Comparison of ENCODE assay signal across 31 mouse cellular contexts in the genomic region with DNA sequence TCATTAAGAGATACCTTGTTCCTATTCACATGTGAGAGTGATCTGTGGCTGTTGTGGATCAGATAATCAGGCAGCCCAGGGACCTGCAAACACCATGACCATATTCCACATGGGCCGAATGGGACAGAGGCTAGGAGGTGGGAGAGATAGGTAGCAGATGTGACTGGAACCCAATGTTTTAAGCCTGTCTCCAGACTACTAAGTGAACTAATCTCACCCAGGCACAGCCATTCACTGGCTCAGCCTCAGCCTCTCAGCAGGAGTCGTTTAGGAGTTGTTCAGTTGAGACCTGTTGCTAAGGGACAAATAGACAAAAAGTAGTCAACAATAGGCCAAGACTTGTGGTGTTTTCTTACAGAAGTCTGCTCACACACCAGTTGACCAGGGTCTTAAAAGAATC. TPM values are rescaled to one million over a fixed set of nuclear protein-coding genes. Genes with fewer than 3 reads are reported as not detected.
DNase-seq lines count a peak whose midpoint lies in the region; ATAC-seq and TF ChIP-seq lines count a peak whose summit lies in the region.
"Had no signal": no experiment of that assay in that cellular context is flagged by ENCODE, and none has a peak within 500 bp of the region (broad histone marks: within the 10 kb centered on the region; RNA-seq: fewer than 3 reads in every experiment).

No protein-coding gene starts in this region.

- H3K4me3 ChIP-seq in embryonic facial prominence, embryonic 14.5 days (ENCODE audit: low read depth, low read length): no peak overlapping the region
- H3K4me3 ChIP-seq in embryonic facial prominence, embryonic 10.5 days: no peak overlapping the region
- H3K4me3 ChIP-seq in limb, embryonic 11.5 days (ENCODE audit: low read depth, low read length): no peak overlapping the region
- no peak overlapping the region for H3K4me3 ChIP-seq in limb, embryonic 10.5 days
- no peak overlapping the region for H3K4me3 ChIP-seq in midbrain, embryonic 13.5 days (replicated peaks)
- H3K4me3 ChIP-seq in midbrain, embryonic 14.5 days (replicated peaks; ENCODE audit: low read depth, low read length): no peak overlapping the region
- no peak overlapping the region for H3K4me3 ChIP-seq in limb, embryonic 14.5 days (replicated peaks; ENCODE audit: low read length)
- H3K4me3 ChIP-seq: embryonic facial prominence, embryonic 12.5 days; embryonic facial prominence, embryonic 15.5 days; erythroblast, embryonic 14.5 days; forebrain, embryonic 10.5 days; forebrain, embryonic 12.5 days had no signal

- H3K27me3 ChIP-seq in embryonic facial prominence, embryonic 14.5 days (replicated peaks; ENCODE audit: control insufficient read depth, insufficient read depth, low read length): no peaks in the 10 kb centered on the region
- no peaks in the 10 kb centered on the region for H3K27me3 ChIP-seq in embryonic facial prominence, embryonic 10.5 days (replicated peaks; ENCODE audit: low read depth, poor library complexity, severe bottlenecking)
- no peaks in the 10 kb centered on the region for H3K27me3 ChIP-seq in limb, embryonic 11.5 days (ENCODE audit: control insufficient read depth, insufficient read depth, low read length)
- H3K27me3 ChIP-seq in limb, embryonic 10.5 days (ENCODE audit: low read depth, poor library complexity, severe bottlenecking): no peaks in the 10 kb centered on the region
- no peaks in the 10 kb centered on the region for H3K27me3 ChIP-seq in midbrain, embryonic 13.5 days
- H3K27me3 ChIP-seq in midbrain, embryonic 14.5 days (ENCODE audit: control insufficient read depth, insufficient read depth, low read length): no peaks in the 10 kb centered on the region
- H3K27me3 ChIP-seq in limb, embryonic 14.5 days (ENCODE audit: control insufficient read depth, insufficient read depth, low read length): no peaks in the 10 kb centered on the region
- H3K27me3 ChIP-seq: CH12.LX; embryonic facial prominence, embryonic 12.5 days; embryonic facial prominence, embryonic 15.5 days; forebrain, embryonic 12.5 days; Patski had no signal

- TF ChIP-seq POLR2A in limb, embryonic 14.5 days (IDR thresholded peaks at IDR 0.05; ENCODE audit: borderline replicate concordance, extremely low read depth, insufficient read depth, insufficient read length): no peak

- peaks cover 19% of the 10 kb centered on the region for H3K4me1 ChIP-seq in embryonic facial prominence, embryonic 14.5 days (ENCODE audit: control insufficient read depth, insufficient read depth, low read length)
- H3K4me1 ChIP-seq in embryonic facial prominence, embryonic 10.5 days: no peaks in the 10 kb centered on the region
- no peaks in the 10 kb centered on the region for H3K4me1 ChIP-seq in limb, embryonic 11.5 days (ENCODE audit: control insufficient read depth, insufficient read depth, low read length)
- 0 out of 2 replicates have a peak, but pooled peaks cover 3% of the 10 kb centered on the region for H3K4me1 ChIP-seq in limb, embryonic 10.5 days
- H3K4me1 ChIP-seq in midbrain, embryonic 13.5 days (replicated peaks): peaks cover 23% of the 10 kb centered on the region
- 0 out of 2 replicates have a peak, but pooled peaks cover 4% of the 10 kb centered on the region for H3K4me1 ChIP-seq in midbrain, embryonic 14.5 days (ENCODE audit: control insufficient read depth, insufficient read depth, low read length)
- peaks cover 13% of the 10 kb centered on the region for H3K4me1 ChIP-seq in limb, embryonic 14.5 days (ENCODE audit: control insufficient read depth, insufficient read depth, low read length)

- no peaks in the 10 kb centered on the region for H3K36me3 ChIP-seq in embryonic facial prominence, embryonic 14.5 days (ENCODE audit: control insufficient read depth, insufficient read depth, low read length)
- no peaks in the 10 kb centered on the region for H3K36me3 ChIP-seq in embryonic facial prominence, embryonic 10.5 days (replicated peaks)
- no peaks in the 10 kb centered on the region for H3K36me3 ChIP-seq in limb, embryonic 11.5 days (ENCODE audit: control insufficient read depth, insufficient read depth, low read length)
- H3K36me3 ChIP-seq in limb, embryonic 10.5 days: no peaks in the 10 kb centered on the region
- no peaks in the 10 kb centered on the region for H3K36me3 ChIP-seq in midbrain, embryonic 13.5 days
- H3K36me3 ChIP-seq in midbrain, embryonic 14.5 days (ENCODE audit: control insufficient read depth, insufficient read depth, low read length): no peaks in the 10 kb centered on the region
- no peaks in the 10 kb centered on the region for H3K36me3 ChIP-seq in limb, embryonic 14.5 days (ENCODE audit: control insufficient read depth, insufficient read depth, low read length)
- H3K36me3 ChIP-seq: embryonic facial prominence, embryonic 12.5 days; embryonic facial prominence, embryonic 15.5 days; forebrain, embryonic 10.5 days; forebrain, embryonic 12.5 days; G1E had no signal

- peak; percentile 38; the same call in 1 of the 2 replicates for ATAC-seq in embryonic facial prominence, embryonic 14.5 days (ENCODE audit: low read depth)
- no peak for ATAC-seq in limb, embryonic 11.5 days (ENCODE audit: insufficient number of reproducible peaks, low FRiP score, low TSS enrichment, low read depth)
- 0 out of 2 replicates have a peak, but pooled peaks have one; percentile 40 for ATAC-seq in midbrain, embryonic 13.5 days
- no peak for ATAC-seq in midbrain, embryonic 14.5 days (ENCODE audit: low FRiP score, low TSS enrichment)
- ATAC-seq in limb, embryonic 14.5 days (ENCODE audit: low FRiP score, low read depth): peak; percentile 67; the same call in 1 of the 2 replicates
- ATAC-seq: CD4-positive, CD25-positive, alpha-beta regulatory T cell, adult 4 months; forebrain, embryonic 14.5 days; forebrain, embryonic 16.5 days; Patski had no signal

- no peak for DNase-seq in embryonic facial prominence, embryonic 14.5 days (ENCODE audit: low spot score)
- no peak for DNase-seq in embryonic facial prominence, embryonic 10.5 days (ENCODE audit: low spot score)
- DNase-seq in limb, embryonic 11.5 days (ENCODE audit: low spot score): no peak
- DNase-seq in limb, embryonic 10.5 days (ENCODE audit: low spot score): no peak
- no peak for DNase-seq in midbrain, embryonic 14.5 days
- DNase-seq in limb, embryonic 14.5 days (ENCODE audit: low spot score): no peak
- no peak for DNase-seq in layer of hippocampus, adult 8-10 months (ENCODE audit: low spot score in 2 of 2)
- DNase-seq: adrenal gland, adult 2 months; adrenal gland, postnatal 10 days; adrenal gland, postnatal 25 days; B cell, adult 2 months; cerebellum, adult 11 months; cerebellum, adult 18-20 months; cerebellum, adult 8-10 months; cerebellum, adult 9-11 months; cerebellum, postnatal 14 days; cerebellum, postnatal 36 days; embryo, embryonic 11 days had no signal

- 51% methylated on average over 2 of the region's 2 CpGs for WGBS in embryonic facial prominence, embryonic 14.5 days
- WGBS in embryonic facial prominence, embryonic 10.5 days: 42% methylated on average over 2 of the region's 2 CpGs
- WGBS in limb, embryonic 11.5 days: 44% methylated on average over 2 of the region's 2 CpGs
- 65% methylated on average over 2 of the region's 2 CpGs for WGBS in limb, embryonic 10.5 days
- 11% methylated on average over 2 of the region's 2 CpGs for WGBS in midbrain, embryonic 13.5 days
- 6% methylated on average over 2 of the region's 2 CpGs for WGBS in midbrain, embryonic 14.5 days
- 31% methylated on average over 2 of the region's 2 CpGs for WGBS in limb, embryonic 14.5 days

- no peaks in the 10 kb centered on the region for H3K9me3 ChIP-seq in embryonic facial prominence, embryonic 14.5 days (ENCODE audit: control insufficient read depth, low read length)
- no peaks in the 10 kb centered on the region for H3K9me3 ChIP-seq in embryonic facial prominence, embryonic 10.5 days
- no peaks in the 10 kb centered on the region for H3K9me3 ChIP-seq in limb, embryonic 11.5 days (ENCODE audit: control insufficient read depth, low read length)
- no peaks in the 10 kb centered on the region for H3K9me3 ChIP-seq in limb, embryonic 10.5 days (replicated peaks)
- no peaks in the 10 kb centered on the region for H3K9me3 ChIP-seq in midbrain, embryonic 13.5 days
- no peaks in the 10 kb centered on the region for H3K9me3 ChIP-seq in midbrain, embryonic 14.5 days (ENCODE audit: control insufficient read depth, low read length)
- H3K9me3 ChIP-seq in limb, embryonic 14.5 days (ENCODE audit: control insufficient read depth, low read length): no peaks in the 10 kb centered on the region
- H3K9me3 ChIP-seq: embryonic facial prominence, embryonic 12.5 days; embryonic facial prominence, embryonic 15.5 days; forebrain, embryonic 10.5 days; forebrain, embryonic 12.5 days had no signal

- H3K4me2 ChIP-seq in embryonic facial prominence, embryonic 14.5 days (ENCODE audit: low read depth, low read length): no peak overlapping the region
- H3K4me2 ChIP-seq in limb, embryonic 11.5 days (ENCODE audit: low read depth, severe bottlenecking): no peak overlapping the region
- H3K4me2 ChIP-seq in midbrain, embryonic 13.5 days (replicated peaks): no peak overlapping the region
- H3K4me2 ChIP-seq in midbrain, embryonic 14.5 days (ENCODE audit: low read length): no peak overlapping the region
- H3K4me2 ChIP-seq in limb, embryonic 14.5 days (replicated peaks; ENCODE audit: low read depth, low read length, severe bottlenecking): no peak overlapping the region
- H3K4me2 ChIP-seq: embryonic facial prominence, embryonic 12.5 days; embryonic facial prominence, embryonic 15.5 days; forebrain, embryonic 12.5 days had no signal

- H3K27ac ChIP-seq in embryonic facial prominence, embryonic 14.5 days (replicated peaks; ENCODE audit: low read depth, low read length): no peak overlapping the region
- no peak overlapping the region for H3K27ac ChIP-seq in embryonic facial prominence, embryonic 10.5 days (replicated peaks)
- peak overlapping the region; percentile 12; the same call in 1 of the 2 replicates for H3K27ac ChIP-seq in limb, embryonic 11.5 days (replicated peaks; ENCODE audit: low read depth, low read length)
- no peak overlapping the region for H3K27ac ChIP-seq in limb, embryonic 10.5 days
- no peak overlapping the region for H3K27ac ChIP-seq in midbrain, embryonic 13.5 days
- H3K27ac ChIP-seq in midbrain, embryonic 14.5 days (replicated peaks; ENCODE audit: low read depth, low read length): no peak overlapping the region
- no peak overlapping the region for H3K27ac ChIP-seq in limb, embryonic 14.5 days (replicated peaks; ENCODE audit: low read depth, low read length)
- H3K27ac ChIP-seq: embryonic facial prominence, embryonic 12.5 days; embryonic facial prominence, embryonic 15.5 days; forebrain, embryonic 10.5 days; forebrain, embryonic 12.5 days had no signal

- H3K9ac ChIP-seq in embryonic facial prominence, embryonic 14.5 days (ENCODE audit: low read depth, low read length): no peak overlapping the region
- H3K9ac ChIP-seq in limb, embryonic 11.5 days (ENCODE audit: low read length): no peak overlapping the region
- H3K9ac ChIP-seq in midbrain, embryonic 13.5 days (replicated peaks): no peak overlapping the region
- H3K9ac ChIP-seq in midbrain, embryonic 14.5 days (replicated peaks; ENCODE audit: low read length): no peak overlapping the region
- H3K9ac ChIP-seq in limb, embryonic 14.5 days (ENCODE audit: low read depth, low read length, severe bottlenecking): no peak overlapping the region
- H3K9ac ChIP-seq: embryonic facial prominence, embryonic 12.5 days; embryonic facial prominence, embryonic 15.5 days; forebrain, embryonic 12.5 days had no signal

RNA-seq across cellular contexts. Expression of a gene that starts 48.0 kb away (rescaled TPM):
- polyA plus RNA-seq in embryonic facial prominence, embryonic 14.5 days (2014; fragmentation: Nextera tagmentation; extraction: Ambion mirVana): 4.5 and 6.4 TPM in 2 replicates
- polyA plus RNA-seq in embryonic facial prominence, embryonic 10.5 days (2016; fragmentation: Nextera tagmentation; extraction: Ambion mirVana): 2.4 and 3.9 TPM in 2 replicates
- polyA plus RNA-seq in limb, embryonic 11.5 days (2014; fragmentation: Nextera tagmentation; extraction: Ambion mirVana): 5.3 and 6.9 TPM in 2 replicates
- polyA plus RNA-seq in limb, embryonic 10.5 days (2016; fragmentation: Nextera tagmentation; extraction: Ambion mirVana): 3.1 and 5.5 TPM in 2 replicates
- 25.7 and 32.0 TPM in 2 replicates for polyA plus RNA-seq in midbrain, embryonic 13.5 days (2015; fragmentation: Nextera tagmentation; extraction: Ambion mirVana)
- 30.5 and 31.3 TPM in 2 replicates for polyA plus RNA-seq in midbrain, embryonic 14.5 days (2014; fragmentation: Nextera tagmentation; extraction: Ambion mirVana)
- polyA plus RNA-seq in limb, embryonic 14.5 days (2012; rRNA removed): 8.1 and 10.2 TPM in 2 replicates
- polyA plus RNA-seq in limb, embryonic 14.5 days (2014; fragmentation: Nextera tagmentation; extraction: Ambion mirVana): 8.9 and 12.0 TPM in 2 replicates
- total RNA-seq in layer of hippocampus, adult 8-10 months (2022): 100 to 1,000 TPM in 1 of 4 experiments, 10 to 100 TPM in 3; 92.1 to 105 (median 98.5) TPM
- total RNA-seq: CH12.LX; common myeloid progenitor, adult 5-6 weeks; G1E had no signal
- polyA plus RNA-seq: CD4-positive, CD25-positive, alpha-beta regulatory T cell, adult 4 months; erythroblast, embryonic 14.5 days; G1E had no signal

Comparison
In these comparisons a context has a peak if more than half of its experiments do, and no peak if none do; other contexts are left out.
1. ATAC-seq: peak in embryonic facial prominence, embryonic 14.5 days (single experiment), midbrain, embryonic 13.5 days (single experiment) and limb, embryonic 14.5 days (single experiment); none in limb, embryonic 11.5 days (single experiment) and midbrain, embryonic 14.5 days (single experiment).